Mouse (Mus musculus) bone marrow macrophage, adult 2 months (primary cell): ENCODE data around the gene Cldn9.

Experiments used
- CTCF ChIP-seq: IDR thresholded peaks from 2 replicates; pipeline ENCODE4 v1.5.1; 2012; ENCODE audit warnings: low read depth, mild to moderate bottlenecking, low read length, moderate library complexity
- POLR2A ChIP-seq: IDR thresholded peaks from 2 replicates; pipeline ENCODE4 v1.6.1; 2012; ENCODE audit warnings: mild to moderate bottlenecking, low read depth, low read length, borderline replicate concordance

DNA sequence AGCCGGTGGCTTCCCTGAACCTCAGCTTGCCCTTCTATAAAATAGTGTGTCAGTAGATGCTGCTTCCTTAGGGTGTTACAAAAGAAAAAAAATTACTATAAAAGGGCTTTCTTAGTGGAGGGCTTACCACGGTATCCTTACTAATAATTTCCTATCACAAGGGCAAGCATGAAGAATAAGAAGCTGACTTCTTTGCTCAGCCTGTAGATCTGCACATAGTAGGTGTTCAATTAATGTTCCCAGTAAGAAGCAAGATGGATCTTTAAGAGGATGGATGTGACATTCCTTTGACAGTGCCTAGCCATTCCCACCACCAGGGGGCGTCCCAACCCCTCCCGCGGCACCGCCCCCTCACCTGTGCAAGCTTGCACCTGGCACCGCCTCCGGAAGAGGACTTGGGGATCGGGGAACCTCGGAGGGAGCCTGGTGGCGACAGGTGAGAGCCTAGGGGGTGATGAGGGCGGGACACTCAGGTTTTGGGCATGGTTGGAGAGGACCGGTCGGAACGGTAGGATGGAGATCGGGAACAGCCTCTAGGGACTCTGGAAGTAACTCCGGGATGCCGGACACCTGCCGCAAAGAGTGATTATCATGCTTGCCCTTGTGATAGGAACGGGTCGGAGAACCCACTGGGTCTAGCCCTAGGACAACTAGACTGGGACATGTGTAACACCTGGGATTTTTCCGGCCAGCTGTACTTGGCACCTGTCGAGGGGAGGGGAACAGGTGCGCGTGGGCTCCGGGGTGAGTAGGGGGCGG lies 23.5 kb downstream of the Cldn9 start, which contains the start of gene Bicdl2:
- TF ChIP-seq POLR2A (no peak), CTCF (peak; percentile 91)
